Comparison of ENCODE assay signal across 9 mouse cellular contexts in the genomic region with DNA sequence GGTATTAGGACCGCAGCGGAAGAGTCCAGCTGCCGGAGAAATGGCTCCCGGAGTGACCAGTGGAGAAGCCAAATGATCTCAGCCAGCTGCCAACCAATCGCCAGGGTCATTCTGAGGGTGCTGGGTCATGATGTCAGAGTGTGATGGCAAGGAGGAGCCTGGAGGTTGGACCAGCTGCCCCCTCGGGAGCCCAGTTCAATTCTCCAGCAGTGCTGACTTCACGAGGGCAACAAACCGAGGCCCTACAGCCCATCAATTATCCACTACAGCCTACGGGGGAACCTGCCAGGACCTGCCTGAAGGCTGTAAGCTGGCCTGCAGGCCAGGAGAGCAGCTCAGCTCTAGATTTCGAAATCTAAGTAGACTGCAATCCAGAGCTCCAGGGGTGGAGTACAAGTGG. TPM values are rescaled to one million over a fixed set of nuclear protein-coding genes. Genes with fewer than 3 reads are reported as not detected.
A peak's percentile ranks its signal among the peaks of the same experiment; 100 is the strongest.
DNase-seq lines count a peak whose midpoint lies in the region; ATAC-seq and TF ChIP-seq lines count a peak whose summit lies in the region.
"Had no signal": no experiment of that assay in that cellular context is flagged by ENCODE, and none has a peak within 500 bp of the region (broad histone marks: within the 10 kb centered on the region; RNA-seq: fewer than 3 reads in every experiment).

No protein-coding gene starts in this region.

- WGBS in neural tube, embryonic 13.5 days, result 38% methylated on average over 10 of the region's 10 CpGs

- peaks cover 4% of the 10 kb centered on the region for H3K36me3 ChIP-seq in ES-Bruce4 (ENCODE audit: control insufficient read depth, insufficient read depth, low read length, poor library complexity, severe bottlenecking)
- H3K36me3 ChIP-seq in neural tube, embryonic 13.5 days, result peaks cover 24% of the 10 kb centered on the region

- DNase-seq in embryo, embryonic 10.5 days (ENCODE audit: low spot score), result peak; percentile 65
- peak; percentile 9 to 39 for DNase-seq in heart, postnatal 14 days
- DNase-seq in kidney, postnatal 36 days, result peak; percentile 68 to 72
- no peak for DNase-seq in right cerebral cortex, postnatal 4 days
- DNase-seq in spleen, postnatal 14 days (ENCODE audit: low spot score in 2 of 2), result no peak

- H3K4me1 ChIP-seq in ES-Bruce4 (ENCODE audit: control insufficient read depth, insufficient read depth, low read length), result peaks cover 8% of the 10 kb centered on the region
- H3K4me1 ChIP-seq in neural tube, embryonic 13.5 days (replicated peaks), result peaks cover 66% of the 10 kb centered on the region

- peak overlapping the region; percentile 43 for H3K4me2 ChIP-seq in neural tube, embryonic 13.5 days

- intact Hi-C loops in heart, postnatal 14 days (cut with DNase I), result no loop called here

- peak overlapping the region; percentile 4; the same call in 1 of the 2 replicates for H3K4me3 ChIP-seq in ES-Bruce4 (ENCODE audit: low read depth, low read length)
- H3K4me3 ChIP-seq in neural tube, embryonic 13.5 days, result peak overlapping the region; percentile 17; the same call in 1 of the 2 replicates
- H3K4me3 ChIP-seq: megakaryocyte, embryonic 14.5 days had no signal

- TF ChIP-seq POLR2A in ES-Bruce4 (IDR thresholded peaks at IDR 0.05; ENCODE audit: insufficient read depth, low read length), result no peak

- TF ChIP-seq EP300 in ES-Bruce4 (IDR thresholded peaks at IDR 0.05; ENCODE audit: insufficient read depth, low read depth, low read length), result no peak

- no peak for TF ChIP-seq CTCF in ES-Bruce4 (IDR thresholded peaks at IDR 0.05; ENCODE audit: low read depth, low read length)

- H3K9me3 ChIP-seq in ES-Bruce4 (replicated peaks; ENCODE audit: control insufficient read depth, insufficient read depth, low read length, poor library complexity, severe bottlenecking), result no peaks in the 10 kb centered on the region
- H3K9me3 ChIP-seq in neural tube, embryonic 13.5 days, result no peaks in the 10 kb centered on the region
- H3K9me3 ChIP-seq: megakaryocyte, embryonic 14.5 days had no signal

- no peaks in the 10 kb centered on the region for H3K27me3 ChIP-seq in ES-Bruce4 (ENCODE audit: control insufficient read depth, insufficient read depth, low read length, poor library complexity, severe bottlenecking)
- H3K27me3 ChIP-seq in neural tube, embryonic 13.5 days, result no peaks in the 10 kb centered on the region
- H3K27me3 ChIP-seq: megakaryocyte, embryonic 14.5 days had no signal

- H3K27ac ChIP-seq in ES-Bruce4 (ENCODE audit: insufficient read depth, low read length), result peak overlapping the region; percentile 13; the same call in 1 of the 2 replicates
- peak overlapping the region; percentile 68 for H3K27ac ChIP-seq in neural tube, embryonic 13.5 days (replicated peaks)

- ATAC-seq in neural tube, embryonic 13.5 days (ENCODE audit: low read depth), result no peak
- no peak for ATAC-seq in megakaryocyte-erythroid progenitor cell, adult 5-6 weeks (replicated peaks; ENCODE audit: low FRiP score, low TSS enrichment, poor library complexity, severe bottlenecking)

- H3K9ac ChIP-seq in ES-Bruce4 (ENCODE audit: low read depth, poor library complexity, severe bottlenecking), result no peak overlapping the region
- H3K9ac ChIP-seq in neural tube, embryonic 13.5 days, result peak overlapping the region; percentile 52

RNA-seq across cellular contexts. Expression of gene Gga2, which starts 5.3 kb away (rescaled TPM):
- 123 and 125 TPM in 2 replicates for polyA plus RNA-seq in ES-Bruce4 (2011; ENCODE audit: insufficient read depth, insufficient read length, low read depth, missing spikeins)
- total RNA-seq in heart, postnatal 14 days (2021), result 10 to 100 TPM; 28.7 to 29.6 TPM
- 50.9 and 63.7 TPM in 2 replicates for polyA plus RNA-seq in neural tube, embryonic 13.5 days (2015; fragmentation: Nextera tagmentation; extraction: Ambion mirVana)
- total RNA-seq in megakaryocyte-erythroid progenitor cell, adult 5-6 weeks (2014; fragmentation: Nextera tagmentation), result 39.0 and 40.3 TPM in 2 replicates
- total RNA-seq in megakaryocyte-erythroid progenitor cell, adult 5-6 weeks (2017), result 22.4 and 23.8 TPM in 2 replicates

RNA-seq across cellular contexts. Expression of gene Cog7, which starts 34.2 kb away (rescaled TPM):
- 19.0 and 21.7 TPM in 2 replicates for polyA plus RNA-seq in ES-Bruce4 (2011; ENCODE audit: insufficient read depth, insufficient read length, low read depth, missing spikeins)
- 10 to 100 TPM; 15.3 to 16.0 TPM for total RNA-seq in heart, postnatal 14 days (2021)
- 20.5 and 20.8 TPM in 2 replicates for polyA plus RNA-seq in neural tube, embryonic 13.5 days (2015; fragmentation: Nextera tagmentation; extraction: Ambion mirVana)
- 15.1 and 16.2 TPM in 2 replicates for total RNA-seq in megakaryocyte-erythroid progenitor cell, adult 5-6 weeks (2014; fragmentation: Nextera tagmentation)
- total RNA-seq in megakaryocyte-erythroid progenitor cell, adult 5-6 weeks (2017), result 10.9 and 11.2 TPM in 2 replicates

RNA-seq across cellular contexts. Expression of gene Ubfd1, which starts 51.2 kb away (rescaled TPM):
- polyA plus RNA-seq in ES-Bruce4 (2011; ENCODE audit: insufficient read depth, insufficient read length, low read depth, missing spikeins), result 73.6 and 75.4 TPM in 2 replicates
- 10 to 100 TPM; 33.0 to 39.6 TPM for total RNA-seq in heart, postnatal 14 days (2021)
- polyA plus RNA-seq in neural tube, embryonic 13.5 days (2015; fragmentation: Nextera tagmentation; extraction: Ambion mirVana), result 68.0 and 76.7 TPM in 2 replicates
- total RNA-seq in megakaryocyte-erythroid progenitor cell, adult 5-6 weeks (2014; fragmentation: Nextera tagmentation), result 37.7 and 39.4 TPM in 2 replicates
- 30.4 and 44.2 TPM in 2 replicates for total RNA-seq in megakaryocyte-erythroid progenitor cell, adult 5-6 weeks (2017)

RNA-seq across cellular contexts. Expression of gene Ears2, which starts 51.3 kb away (rescaled TPM):
- polyA plus RNA-seq in ES-Bruce4 (2011; ENCODE audit: insufficient read depth, insufficient read length, low read depth, missing spikeins), result 12.4 and 12.5 TPM in 2 replicates
- total RNA-seq in heart, postnatal 14 days (2021), result 10 to 100 TPM; 10.0 to 12.6 TPM
- polyA plus RNA-seq in neural tube, embryonic 13.5 days (2015; fragmentation: Nextera tagmentation; extraction: Ambion mirVana), result 9.8 and 9.9 TPM in 2 replicates
- total RNA-seq in megakaryocyte-erythroid progenitor cell, adult 5-6 weeks (2014; fragmentation: Nextera tagmentation), result 10.0 and 10.3 TPM in 2 replicates
- 7.1 and 8.9 TPM in 2 replicates for total RNA-seq in megakaryocyte-erythroid progenitor cell, adult 5-6 weeks (2017)

Comparison
In these comparisons a context has a peak if more than half of its experiments do, and no peak if none do; other contexts are left out.
1. DNase-seq: peak in embryo, embryonic 10.5 days (single experiment), heart, postnatal 14 days (2 of 2) and kidney, postnatal 36 days (2 of 2); none in right cerebral cortex, postnatal 4 days (single experiment) and spleen, postnatal 14 days (0 of 2).